Mouse (Mus musculus): ENCODE data around the gene Ovol2. TPM values are rescaled to one million over a fixed set of nuclear protein-coding genes. Genes with fewer than 3 reads are reported as not detected.

Ovol2 gene
- total RNA-seq, 1 experiment from 2014 or later: not detected

DNA sequence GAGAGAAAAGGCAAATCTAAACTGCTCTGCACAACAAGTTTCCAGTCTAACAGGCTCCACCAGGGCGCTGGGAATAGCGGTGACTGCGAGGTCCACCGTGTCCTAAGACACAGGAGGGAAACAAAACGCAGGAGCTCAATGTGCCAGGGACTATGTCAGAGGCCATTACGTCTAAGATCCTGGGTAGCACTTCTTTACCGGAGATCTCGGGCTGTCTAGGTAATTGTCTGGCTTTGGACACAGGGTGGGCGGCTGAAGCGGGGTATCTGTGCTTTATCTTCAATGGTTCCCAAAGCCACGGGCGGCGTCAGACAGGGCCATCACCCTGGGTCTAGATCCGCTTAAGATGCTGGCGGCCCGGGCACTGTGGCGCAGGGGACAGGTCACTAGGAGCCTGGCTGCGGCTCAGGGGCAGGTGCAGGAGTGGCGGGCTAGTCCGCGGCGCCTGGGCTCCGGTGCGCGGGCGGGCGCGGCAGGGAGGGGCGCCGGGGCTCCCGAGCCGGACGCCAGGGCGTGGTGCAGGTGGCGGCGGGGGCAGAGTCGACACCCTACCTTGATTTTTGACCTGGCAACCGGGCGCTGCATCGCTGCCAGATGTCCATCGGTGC is 1.5 kb downstream of the Ovol2 start:
- ATAC-seq (ENCODE audit: extremely low read depth, insufficient number of reproducible peaks, low FRiP score, poor library complexity, severe bottlenecking): no peak

GRCm38 (mm10) chr2:144329937-144330336 is 2.0 kb downstream of the Ovol2 start:
- no peak for ATAC-seq (ENCODE audit: extremely low read depth, insufficient number of reproducible peaks, low FRiP score, poor library complexity, severe bottlenecking)

DNA sequence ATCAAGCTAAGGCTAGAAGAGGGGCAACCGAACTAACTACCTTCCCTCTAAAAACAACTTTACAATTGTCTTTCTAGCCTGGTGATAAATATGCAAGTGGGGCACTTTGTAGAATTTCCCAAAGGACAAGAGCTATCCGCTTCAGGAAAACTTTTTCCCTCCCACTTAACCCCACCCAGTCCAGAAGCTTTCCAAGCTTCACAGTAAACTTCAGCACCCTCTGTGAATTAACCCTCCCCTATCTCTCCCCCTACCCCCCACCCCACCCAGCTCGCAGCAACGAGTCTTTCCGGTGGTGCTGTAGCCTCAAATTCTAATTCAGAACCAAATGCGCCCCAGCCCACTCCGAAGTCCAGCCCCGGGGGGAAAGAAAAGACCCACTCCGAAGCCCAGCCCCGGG is 2.5 kb downstream of the Ovol2 start:
- no peak for ATAC-seq (ENCODE audit: extremely low read depth, insufficient number of reproducible peaks, low FRiP score, poor library complexity, severe bottlenecking)

GRCm38 (mm10) chr2:144324218-144324617 is 7.7 kb downstream of the Ovol2 start:
- no peak for ATAC-seq (ENCODE audit: extremely low read depth, insufficient number of reproducible peaks, low FRiP score, poor library complexity, severe bottlenecking)

GRCm38 (mm10) chr2:144311372-144311771 is 20.6 kb downstream of the Ovol2 start:
- ATAC-seq (ENCODE audit: extremely low read depth, insufficient number of reproducible peaks, low FRiP score, poor library complexity, severe bottlenecking): no peak

- ATAC-seq (ENCODE audit: extremely low read depth, insufficient number of reproducible peaks, low FRiP score, poor library complexity, severe bottlenecking): no peak
These were observed 21.7 kb downstream of the Ovol2 start for GRCm38 (mm10) chr2:144310273-144310672.

- no peak for ATAC-seq (ENCODE audit: extremely low read depth, insufficient number of reproducible peaks, low FRiP score, poor library complexity, severe bottlenecking)
These were observed 23.4 kb downstream of the Ovol2 start for GRCm38 (mm10) chr2:144308561-144308960.

GRCm38 (mm10) chr2:144305721-144306294 is 26.1 kb downstream of the Ovol2 start:
- no peak for ATAC-seq (ENCODE audit: extremely low read depth, insufficient number of reproducible peaks, low FRiP score, poor library complexity, severe bottlenecking)

GRCm38 (mm10) chr2:144301101-144301500 is 30.8 kb downstream of the Ovol2 start:
- no peak for ATAC-seq (ENCODE audit: extremely low read depth, insufficient number of reproducible peaks, low FRiP score, poor library complexity, severe bottlenecking)

GRCm38 (mm10) chr2:144299749-144300669 is 31.9 kb downstream of the Ovol2 start:
- no peak for ATAC-seq (ENCODE audit: extremely low read depth, insufficient number of reproducible peaks, low FRiP score, poor library complexity, severe bottlenecking)

DNA sequence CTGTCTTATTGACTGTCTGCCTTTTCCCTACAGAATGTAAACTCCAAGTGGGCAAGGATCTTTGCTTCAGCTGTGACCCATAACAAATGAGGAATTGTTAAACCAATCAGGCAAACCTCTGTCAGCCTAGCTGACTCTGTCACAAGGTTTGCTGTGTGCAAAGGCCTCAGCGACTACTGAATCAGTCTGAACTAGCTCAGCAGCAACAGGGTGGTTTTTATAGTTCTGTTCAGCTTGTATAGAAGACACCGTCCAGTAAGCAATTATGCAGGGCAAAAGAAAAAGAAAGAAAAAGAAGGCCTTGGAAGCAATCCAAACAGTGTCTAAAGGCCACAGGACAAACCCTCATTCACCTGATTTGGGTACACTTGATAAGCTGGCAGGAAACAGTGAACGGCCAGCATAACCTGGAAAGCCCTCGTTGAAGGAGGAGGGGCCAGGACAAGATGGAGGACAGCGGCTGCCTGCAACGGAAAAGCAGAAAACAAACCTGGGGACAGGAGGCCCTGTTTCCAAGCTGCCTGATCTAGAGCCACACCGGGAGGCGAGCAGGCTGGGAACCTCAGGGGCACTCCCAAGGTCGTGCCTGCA is 36.7 kb downstream of the Ovol2 start:
- ATAC-seq (ENCODE audit: extremely low read depth, insufficient number of reproducible peaks, low FRiP score, poor library complexity, severe bottlenecking): no peak

- no peak for ATAC-seq (ENCODE audit: extremely low read depth, insufficient number of reproducible peaks, low FRiP score, poor library complexity, severe bottlenecking)
These were observed 40.2 kb downstream of the Ovol2 start for GRCm38 (mm10) chr2:144291600-144292305.

DNA sequence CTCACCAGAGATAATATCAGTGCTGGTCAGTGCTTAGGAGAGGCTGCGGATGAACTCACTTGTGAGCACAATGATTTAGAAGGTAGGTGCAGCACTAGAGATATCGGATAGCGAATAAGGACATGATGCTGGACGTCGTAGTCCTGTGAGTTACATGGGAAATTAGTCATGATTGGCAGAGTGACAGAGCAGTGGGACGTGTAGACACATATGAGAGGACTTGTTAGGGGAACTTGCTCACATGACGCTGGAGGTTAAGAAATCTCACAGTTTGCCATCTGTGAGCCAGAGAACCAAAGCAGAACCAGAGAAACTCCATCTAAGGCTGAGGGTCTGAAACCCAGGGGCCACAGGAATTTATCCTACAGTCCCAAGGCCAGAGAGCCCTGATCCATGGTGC is 41.6 kb downstream of the Ovol2 start:
- no peak for ATAC-seq (ENCODE audit: extremely low read depth, insufficient number of reproducible peaks, low FRiP score, poor library complexity, severe bottlenecking)

DNA sequence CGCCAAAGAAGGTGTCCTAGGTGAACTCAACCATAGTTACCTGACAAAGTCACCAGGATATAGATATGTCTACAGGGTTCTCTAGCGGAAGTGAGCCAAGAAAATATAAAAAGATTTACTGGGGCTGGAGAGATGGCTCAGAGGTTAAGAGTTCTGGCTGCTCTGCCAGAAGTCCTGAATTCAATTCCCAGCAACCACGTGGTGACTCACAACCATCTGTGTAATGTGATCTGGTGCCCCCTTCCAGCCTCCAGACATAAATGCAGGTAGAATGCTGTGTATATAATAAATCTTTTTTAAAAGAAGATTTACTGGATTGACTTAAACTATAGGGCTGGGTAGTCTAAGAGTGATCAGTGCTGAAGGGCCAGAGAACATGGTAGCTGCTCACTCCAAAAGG is 50.5 kb downstream of the Ovol2 start:
- ATAC-seq (ENCODE audit: extremely low read depth, insufficient number of reproducible peaks, low FRiP score, poor library complexity, severe bottlenecking): no peak

- ATAC-seq (ENCODE audit: extremely low read depth, insufficient number of reproducible peaks, low FRiP score, poor library complexity, severe bottlenecking): no peak
These were observed 51.4 kb downstream of the Ovol2 start for GRCm38 (mm10) chr2:144280568-144280967.

DNA sequence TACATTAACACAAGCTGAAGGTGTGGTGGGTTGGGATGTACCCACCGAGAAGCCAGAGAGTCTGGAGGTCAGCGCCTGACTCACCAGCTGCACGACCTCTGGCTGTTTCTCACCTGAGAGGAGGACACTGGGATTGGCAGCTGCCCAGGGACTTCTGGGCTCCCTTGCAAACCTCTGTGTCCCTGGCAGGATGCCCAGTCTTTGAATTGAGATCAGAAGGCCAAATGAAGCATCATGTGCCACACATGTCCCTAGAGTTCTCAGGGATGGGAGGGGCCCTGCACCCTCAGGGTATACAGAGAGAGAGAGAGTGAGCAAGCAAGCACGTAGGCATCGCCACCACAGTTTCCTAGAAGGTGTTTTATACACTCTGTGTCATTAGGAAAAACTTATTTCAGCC is 52.2 kb downstream of the Ovol2 start:
- 0 out of 2 replicates have a peak, but pooled peaks have one; percentile 13 for ATAC-seq (ENCODE audit: extremely low read depth, insufficient number of reproducible peaks, low FRiP score, poor library complexity, severe bottlenecking)

GRCm38 (mm10) chr2:144276885-144277284 is 55.1 kb downstream of the Ovol2 start:
- no peak for ATAC-seq (ENCODE audit: extremely low read depth, insufficient number of reproducible peaks, low FRiP score, poor library complexity, severe bottlenecking)

- ATAC-seq (ENCODE audit: extremely low read depth, insufficient number of reproducible peaks, low FRiP score, poor library complexity, severe bottlenecking): no peak
These were observed 57.2 kb downstream of the Ovol2 start for GRCm38 (mm10) chr2:144274741-144275140.

DNA sequence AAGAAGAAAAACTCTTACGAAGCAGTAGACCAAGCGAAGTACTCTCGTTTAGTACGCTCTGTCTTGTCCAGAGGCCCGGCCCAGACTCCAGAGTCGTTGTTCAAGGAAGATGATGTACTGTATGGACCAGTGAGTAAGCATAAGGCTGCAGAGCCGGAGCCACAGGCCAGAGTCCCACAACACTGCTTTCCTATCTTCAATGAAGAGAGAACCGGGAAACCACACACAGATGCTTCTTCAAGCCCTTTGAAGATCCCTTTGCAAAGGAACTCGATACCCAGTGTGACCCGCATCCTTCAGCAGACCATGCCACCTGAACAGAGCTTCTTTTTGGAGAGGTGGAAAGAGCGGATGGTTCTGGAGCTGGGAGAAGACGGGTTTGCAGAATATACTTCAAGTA is 59.9 kb downstream of the Ovol2 start:
- no peak for ATAC-seq (ENCODE audit: extremely low read depth, insufficient number of reproducible peaks, low FRiP score, poor library complexity, severe bottlenecking)
